Mouse (Mus musculus): ENCODE measurements at regions not wholly inside any gene's neighbourhood (a gene's known extent, or its start where the extent isn't known, plus 50 kb on each side); places are given as distances from the start of the nearest gene placed in this dataset.

- ATAC-seq (replicated peaks; ENCODE audit: insufficient number of reproducible peaks, insufficient read depth, low FRiP score, low read depth): no peak
- H3K27me3 ChIP-seq: no peaks in the 10 kb centered on the region
- H3K36me3 ChIP-seq: no peaks in the 10 kb centered on the region
- 84% methylated on average over 10 of the region's 10 CpGs for WGBS
- no peaks in the 10 kb centered on the region for H3K9me3 ChIP-seq (replicated peaks)
- no peaks in the 10 kb centered on the region for H3K4me1 ChIP-seq (replicated peaks)
- H3K4me3 ChIP-seq: no peak overlapping the region
- no peak overlapping the region for H3K9ac ChIP-seq
- no peak overlapping the region for H3K27ac ChIP-seq
- no peak overlapping the region for H3K4me2 ChIP-seq
These were observed 108.3 kb upstream of the Cdc42ep3 start for GRCm38 (mm10) chr17:79463074-79463694.

GRCm38 (mm10) chr17:79465666-79466065 is 110.8 kb upstream of the Cdc42ep3 start:
- H3K27ac ChIP-seq: no peak overlapping the region
- H3K36me3 ChIP-seq: no peaks in the 10 kb centered on the region
- no peaks in the 10 kb centered on the region for H3K27me3 ChIP-seq
- H3K4me3 ChIP-seq: no peak overlapping the region
- H3K4me2 ChIP-seq: no peak overlapping the region
- WGBS: 90% methylated on average over 9 of the region's 9 CpGs
- ATAC-seq (replicated peaks; ENCODE audit: insufficient number of reproducible peaks, insufficient read depth, low FRiP score, low read depth): no peak
- no peaks in the 10 kb centered on the region for H3K4me1 ChIP-seq (replicated peaks)
- no peak overlapping the region for H3K9ac ChIP-seq
- no peaks in the 10 kb centered on the region for H3K9me3 ChIP-seq (replicated peaks)

- Histone ChIP-seq H3K9me3 (replicated peaks) (no peaks in the 10 kb centered on the region), H3K4me3 (no peak overlapping the region), H3K36me3 (no peaks in the 10 kb centered on the region), H3K9ac (no peak overlapping the region), H3K4me1 (replicated peaks) (peaks cover 13% of the 10 kb centered on the region), H3K27ac (no peak overlapping the region), H3K27me3 (no peaks in the 10 kb centered on the region), H3K4me2 (0 out of 2 replicates have a peak overlapping the region, but pooled peaks have one; percentile 11)
- 53% methylated on average over 2 of the region's 2 CpGs for WGBS
- ATAC-seq (replicated peaks; ENCODE audit: insufficient number of reproducible peaks, insufficient read depth, low FRiP score, low read depth): no peak
These were observed 116.7 kb upstream of the Cdc42ep3 start for GRCm38 (mm10) chr17:79471639-79472038.

- H3K4me2 ChIP-seq: 0 out of 2 replicates have a peak overlapping the region, but pooled peaks have one; percentile 11
- H3K9ac ChIP-seq: no peak overlapping the region
- peak overlapping the region; percentile 52 for H3K27ac ChIP-seq
- 38% methylated on average over 10 of the region's 10 CpGs for WGBS
- H3K27me3 ChIP-seq: no peaks in the 10 kb centered on the region
- peak; percentile 50; the same call in 1 of the 2 replicates for ATAC-seq (replicated peaks; ENCODE audit: insufficient number of reproducible peaks, insufficient read depth, low FRiP score, low read depth)
- H3K4me1 ChIP-seq (replicated peaks): peaks cover 13% of the 10 kb centered on the region
- no peaks in the 10 kb centered on the region for H3K36me3 ChIP-seq
- H3K9me3 ChIP-seq (replicated peaks): no peaks in the 10 kb centered on the region
- no peak overlapping the region for H3K4me3 ChIP-seq
These were observed 117.5 kb upstream of the Cdc42ep3 start for GRCm38 (mm10) chr17:79472106-79472995.

- H3K4me1 ChIP-seq (replicated peaks): peaks cover 15% of the 10 kb centered on the region
- no peak overlapping the region for H3K4me3 ChIP-seq
- no peak for ATAC-seq (replicated peaks; ENCODE audit: insufficient number of reproducible peaks, insufficient read depth, low FRiP score, low read depth)
- H3K36me3 ChIP-seq: no peaks in the 10 kb centered on the region
- no peaks in the 10 kb centered on the region for H3K9me3 ChIP-seq (replicated peaks)
- no peaks in the 10 kb centered on the region for H3K27me3 ChIP-seq
- no peak overlapping the region for H3K4me2 ChIP-seq
- WGBS: 82% methylated on average over 8 of the region's 8 CpGs
- no peak overlapping the region for H3K9ac ChIP-seq
- no peak overlapping the region for H3K27ac ChIP-seq
These were observed 121.8 kb upstream of the Cdc42ep3 start for GRCm38 (mm10) chr17:79476671-79477070.

- Histone ChIP-seq H3K4me1 (replicated peaks) (peaks cover 4% of the 10 kb centered on the region; the same call in 1 of the 2 replicates), H3K4me2 (no peak overlapping the region), H3K27ac (0 out of 2 replicates have a peak overlapping the region, but pooled peaks have one; percentile 36), H3K36me3 (no peaks in the 10 kb centered on the region), H3K27me3 (no peaks in the 10 kb centered on the region), H3K9ac (no peak overlapping the region), H3K9me3 (replicated peaks) (no peaks in the 10 kb centered on the region), H3K4me3 (no peak overlapping the region)
- WGBS: 48% methylated on average over 6 of the region's 6 CpGs
- peak; percentile 39; the same call in 1 of the 2 replicates for ATAC-seq (replicated peaks; ENCODE audit: insufficient number of reproducible peaks, insufficient read depth, low FRiP score, low read depth)
These were observed 126.3 kb upstream of the Cdc42ep3 start for GRCm38 (mm10) chr17:79481112-79481738.

- Histone ChIP-seq H3K4me2 (no peak overlapping the region), H3K4me1 (replicated peaks) (peaks cover 4% of the 10 kb centered on the region; the same call in 1 of the 2 replicates), H3K36me3 (no peaks in the 10 kb centered on the region), H3K4me3 (no peak overlapping the region), H3K9ac (no peak overlapping the region), H3K9me3 (replicated peaks) (no peaks in the 10 kb centered on the region), H3K27me3 (no peaks in the 10 kb centered on the region), H3K27ac (no peak overlapping the region)
- ATAC-seq (replicated peaks; ENCODE audit: insufficient number of reproducible peaks, insufficient read depth, low FRiP score, low read depth): no peak
- 69% methylated on average over 4 of the region's 4 CpGs for WGBS
These were observed 127.0 kb upstream of the Cdc42ep3 start for GRCm38 (mm10) chr17:79481936-79482335.

GRCm38 (mm10) chr17:79485239-79485638 is 126.4 kb upstream of the Rmdn2 start:
- WGBS: 68% methylated on average over 5 of the region's 5 CpGs
- no peak for ATAC-seq (replicated peaks; ENCODE audit: insufficient number of reproducible peaks, insufficient read depth, low FRiP score, low read depth)
- no peak overlapping the region for H3K27ac ChIP-seq
- H3K27me3 ChIP-seq: no peaks in the 10 kb centered on the region
- H3K4me1 ChIP-seq (replicated peaks): peaks cover 4% of the 10 kb centered on the region; the same call in 1 of the 2 replicates
- H3K4me2 ChIP-seq: no peak overlapping the region
- no peak overlapping the region for H3K4me3 ChIP-seq
- no peaks in the 10 kb centered on the region for H3K9me3 ChIP-seq (replicated peaks)
- H3K9ac ChIP-seq: no peak overlapping the region
- no peaks in the 10 kb centered on the region for H3K36me3 ChIP-seq

GRCm38 (mm10) chr17:79489306-79489705 is 122.4 kb upstream of the Rmdn2 start:
- H3K9ac ChIP-seq: no peak overlapping the region
- no peaks in the 10 kb centered on the region for H3K9me3 ChIP-seq (replicated peaks)
- H3K27me3 ChIP-seq: no peaks in the 10 kb centered on the region
- no peak overlapping the region for H3K27ac ChIP-seq
- no peak for ATAC-seq (replicated peaks; ENCODE audit: insufficient number of reproducible peaks, insufficient read depth, low FRiP score, low read depth)
- no peak overlapping the region for H3K4me2 ChIP-seq
- no peaks in the 10 kb centered on the region for H3K36me3 ChIP-seq
- no peaks in the 10 kb centered on the region for H3K4me1 ChIP-seq (replicated peaks)
- no peak overlapping the region for H3K4me3 ChIP-seq
- WGBS: 76% methylated on average over 6 of the region's 6 CpGs

- no peak for ATAC-seq (replicated peaks; ENCODE audit: insufficient number of reproducible peaks, insufficient read depth, low FRiP score, low read depth)
- H3K9ac ChIP-seq: no peak overlapping the region
- 27% methylated on average over 4 of the region's 4 CpGs for WGBS
- peaks cover 9% of the 10 kb centered on the region for H3K4me1 ChIP-seq (replicated peaks)
- H3K36me3 ChIP-seq: no peaks in the 10 kb centered on the region
- no peaks in the 10 kb centered on the region for H3K9me3 ChIP-seq (replicated peaks)
- no peak overlapping the region for H3K4me2 ChIP-seq
- H3K4me3 ChIP-seq: no peak overlapping the region
- H3K27me3 ChIP-seq: no peaks in the 10 kb centered on the region
- peak overlapping the region; percentile 14; the same call in 1 of the 2 replicates for H3K27ac ChIP-seq
These were observed 114.0 kb upstream of the Rmdn2 start for GRCm38 (mm10) chr17:79497629-79498028.

GRCm38 (mm10) chr17:79498321-79498720 is 113.3 kb upstream of the Rmdn2 start:
- Histone ChIP-seq H3K27ac (no peak overlapping the region; the same call in 1 of the 2 replicates), H3K9me3 (replicated peaks) (no peaks in the 10 kb centered on the region), H3K36me3 (no peaks in the 10 kb centered on the region), H3K4me3 (no peak overlapping the region), H3K27me3 (no peaks in the 10 kb centered on the region), H3K4me2 (no peak overlapping the region), H3K9ac (no peak overlapping the region), H3K4me1 (replicated peaks) (peaks cover 9% of the 10 kb centered on the region)
- WGBS: 85% methylated on average over 9 of the region's 9 CpGs
- no peak for ATAC-seq (replicated peaks; ENCODE audit: insufficient number of reproducible peaks, insufficient read depth, low FRiP score, low read depth)

All from heart, embryonic 15.5 days (tissue).